Mouse (Mus musculus): ENCODE results near the gene Ppp1r26. TPM values are rescaled to one million over a fixed set of nuclear protein-coding genes. Genes with fewer than 3 reads are reported as not detected.

Ppp1r26 gene
- polyA plus RNA-seq, 1 experiment from 2014 or later: 2.7 TPM

- no peak for DNase-seq (ENCODE audit: low spot score)
These were observed 693 bp downstream of the Ppp1r26 start for GRCm38 (mm10) chr2:28447315-28447670.

DNA sequence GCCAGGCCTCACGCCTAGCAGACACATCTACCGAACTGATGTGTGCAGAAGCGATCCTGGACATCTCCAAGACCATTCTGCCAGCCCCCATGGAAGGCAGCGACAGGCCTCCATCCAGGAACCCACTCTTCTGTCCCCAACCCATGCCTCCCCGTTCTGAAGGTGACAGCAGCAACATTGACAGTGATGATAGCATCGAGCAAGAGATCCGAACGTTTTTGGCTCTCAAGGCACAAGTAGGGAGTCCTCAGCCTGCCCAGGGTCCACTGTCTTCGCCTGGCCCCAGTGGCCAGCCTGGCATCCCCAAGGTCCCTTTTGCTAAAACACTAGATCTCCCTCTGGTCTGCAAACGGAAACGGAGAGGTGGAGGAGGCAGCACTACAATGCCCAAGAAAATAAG lies 5.1 kb downstream of the Ppp1r26 start:
- ATAC-seq (replicated peaks; ENCODE audit: insufficient number of reproducible peaks, low FRiP score, low TSS enrichment, low read depth) (no peak), DNase-seq (ENCODE audit: low spot score) (no peak)
- Histone ChIP-seq H3K27ac (replicated peaks; ENCODE audit: low read depth, low read length) (no peak overlapping the region), H3K4me2 (ENCODE audit: low read depth, low read length) (no peak overlapping the region), H3K4me3 (ENCODE audit: low read depth, low read length) (no peak overlapping the region), H3K9ac (replicated peaks; ENCODE audit: low read length) (no peak overlapping the region), H3K9me3 (replicated peaks; ENCODE audit: control insufficient read depth, low read length) (no peaks in the 10 kb centered on the region), H3K27me3 (ENCODE audit: control insufficient read depth, insufficient read depth, low read length) (no peaks in the 10 kb centered on the region), H3K36me3 (replicated peaks; ENCODE audit: control insufficient read depth, insufficient read depth, low read depth, low read length) (no peaks in the 10 kb centered on the region; the same call in 1 of the 2 replicates), H3K4me1 (ENCODE audit: control insufficient read depth, insufficient read depth, low read length) (no peaks in the 10 kb centered on the region)
- WGBS: 89% methylated on average over 11 of the region's 11 CpGs

More at GRCm38 (mm10) chr2:28447315-28447670, 693 bp downstream of the Ppp1r26 start:
- peak overlapping the region; percentile 87 for H3K9ac ChIP-seq (replicated peaks; ENCODE audit: low read length)
- 0 out of 2 replicates have a peak overlapping the region, but pooled peaks have one; percentile 1 for H3K27ac ChIP-seq (replicated peaks; ENCODE audit: low read depth, low read length)
- peak overlapping the region; percentile 98 for H3K4me2 ChIP-seq (ENCODE audit: low read depth, low read length)
- H3K4me3 ChIP-seq (ENCODE audit: low read depth, low read length): peak overlapping the region; percentile 75
- 0 out of 2 replicates have a peak, but pooled peaks have one; percentile 51 for ATAC-seq (replicated peaks; ENCODE audit: insufficient number of reproducible peaks, low FRiP score, low TSS enrichment, low read depth)
- no peaks in the 10 kb centered on the region for H3K9me3 ChIP-seq (replicated peaks; ENCODE audit: control insufficient read depth, low read length)
- H3K27me3 ChIP-seq (ENCODE audit: control insufficient read depth, insufficient read depth, low read length): no peaks in the 10 kb centered on the region
- WGBS: 11% methylated on average over 11 of the region's 11 CpGs
- H3K36me3 ChIP-seq (replicated peaks; ENCODE audit: control insufficient read depth, insufficient read depth, low read depth, low read length): no peaks in the 10 kb centered on the region; the same call in 1 of the 2 replicates
- no peaks in the 10 kb centered on the region for H3K4me1 ChIP-seq (ENCODE audit: control insufficient read depth, insufficient read depth, low read length)

- no peaks in the 10 kb centered on the region for H3K27me3 ChIP-seq (ENCODE audit: control insufficient read depth, insufficient read depth, low read length)
These were observed 6.9 kb downstream of the Ppp1r26 start for GRCm38 (mm10) chr2:28453539-28453938.

GRCm38 (mm10) chr2:28456616-28457015 lies 10.0 kb downstream of the Ppp1r26 start:
- Histone ChIP-seq H3K4me2 (ENCODE audit: low read depth, low read length) (no peak overlapping the region), H3K4me1 (ENCODE audit: control insufficient read depth, insufficient read depth, low read length) (no peaks in the 10 kb centered on the region), H3K36me3 (replicated peaks; ENCODE audit: control insufficient read depth, insufficient read depth, low read depth, low read length) (no peaks in the 10 kb centered on the region; the same call in 1 of the 2 replicates), H3K27ac (replicated peaks; ENCODE audit: low read depth, low read length) (no peak overlapping the region), H3K9me3 (replicated peaks; ENCODE audit: control insufficient read depth, low read length) (no peaks in the 10 kb centered on the region), H3K4me3 (ENCODE audit: low read depth, low read length) (no peak overlapping the region), H3K27me3 (ENCODE audit: control insufficient read depth, insufficient read depth, low read length) (no peaks in the 10 kb centered on the region), H3K9ac (replicated peaks; ENCODE audit: low read length) (no peak overlapping the region)
- 85% methylated on average over 1 of the region's 1 CpGs for WGBS
- DNase-seq (ENCODE audit: low spot score): no peak
- ATAC-seq (replicated peaks; ENCODE audit: insufficient number of reproducible peaks, low FRiP score, low TSS enrichment, low read depth): no peak

More at GRCm38 (mm10) chr2:28453539-28453938, 6.9 kb downstream of the Ppp1r26 start:
- no peak overlapping the region for H3K27ac ChIP-seq (replicated peaks; ENCODE audit: low read depth, low read length)
- H3K36me3 ChIP-seq (replicated peaks; ENCODE audit: control insufficient read depth, insufficient read depth, low read depth, low read length): no peaks in the 10 kb centered on the region; the same call in 1 of the 2 replicates
- DNase-seq (ENCODE audit: low spot score): no peak
- H3K9ac ChIP-seq (replicated peaks; ENCODE audit: low read length): no peak overlapping the region
- WGBS: 93% methylated on average over 6 of the region's 6 CpGs
- no peak overlapping the region for H3K4me3 ChIP-seq (ENCODE audit: low read depth, low read length)
- no peaks in the 10 kb centered on the region for H3K9me3 ChIP-seq (replicated peaks; ENCODE audit: control insufficient read depth, low read length)
- no peaks in the 10 kb centered on the region for H3K4me1 ChIP-seq (ENCODE audit: control insufficient read depth, insufficient read depth, low read length)
- H3K4me2 ChIP-seq (ENCODE audit: low read depth, low read length): no peak overlapping the region
- no peak for ATAC-seq (replicated peaks; ENCODE audit: insufficient number of reproducible peaks, low FRiP score, low TSS enrichment, low read depth)

DNA sequence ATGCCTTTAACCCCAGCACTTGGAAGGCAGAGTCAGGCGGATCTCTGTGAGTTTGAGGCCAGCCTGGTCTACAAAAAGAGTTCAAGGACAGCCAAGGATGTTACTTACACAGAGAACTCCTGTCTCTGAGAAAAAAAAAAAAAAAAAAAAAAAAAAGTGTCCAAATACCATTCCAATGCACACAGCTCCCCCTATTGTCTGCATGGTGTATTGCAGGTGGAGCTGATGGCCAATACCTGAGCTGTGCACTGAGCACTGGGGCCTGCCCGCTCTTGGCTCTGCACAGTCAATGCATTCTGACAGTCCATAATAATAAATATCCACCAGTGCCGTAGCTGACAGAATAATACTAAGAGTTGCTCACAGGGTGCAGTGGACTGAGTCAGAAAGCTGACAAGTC lies 17.3 kb downstream of the Ppp1r26 start:
- Histone ChIP-seq H3K4me3 (ENCODE audit: low read depth, low read length) (no peak overlapping the region), H3K27ac (replicated peaks; ENCODE audit: low read depth, low read length) (no peak overlapping the region), H3K9ac (replicated peaks; ENCODE audit: low read length) (no peak overlapping the region), H3K9me3 (replicated peaks; ENCODE audit: control insufficient read depth, low read length) (no peaks in the 10 kb centered on the region), H3K4me2 (ENCODE audit: low read depth, low read length) (no peak overlapping the region), H3K36me3 (replicated peaks; ENCODE audit: control insufficient read depth, insufficient read depth, low read depth, low read length) (no peaks in the 10 kb centered on the region), H3K4me1 (ENCODE audit: control insufficient read depth, insufficient read depth, low read length) (no peaks in the 10 kb centered on the region), H3K27me3 (ENCODE audit: control insufficient read depth, insufficient read depth, low read length) (no peaks in the 10 kb centered on the region; the same call in 1 of the 2 replicates)
- WGBS: 35% methylated on average over 3 of the region's 3 CpGs
- ATAC-seq (replicated peaks; ENCODE audit: insufficient number of reproducible peaks, low FRiP score, low TSS enrichment, low read depth) (no peak), DNase-seq (ENCODE audit: low spot score) (peak; percentile 75)

DNA sequence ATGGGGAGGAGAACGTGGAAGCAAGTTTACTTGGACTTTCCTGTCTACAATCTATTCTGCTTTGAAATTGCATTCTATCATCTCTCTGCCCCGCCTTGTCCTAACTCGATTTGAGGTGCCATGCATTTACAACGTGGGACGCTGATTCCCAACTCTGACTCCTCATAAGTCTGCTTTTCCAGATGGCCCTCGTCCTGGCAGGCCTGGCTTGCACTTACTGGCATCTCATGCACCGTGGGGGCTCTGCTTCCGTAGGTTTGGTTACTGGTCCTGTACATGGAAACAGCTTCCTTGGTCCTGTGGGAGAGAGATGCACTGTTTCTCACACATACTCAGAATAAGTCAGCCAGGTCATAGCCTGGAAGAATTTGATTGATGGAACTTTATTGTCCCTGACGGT lies 18.3 kb downstream of the Ppp1r26 start:
- Histone ChIP-seq H3K4me2 (ENCODE audit: low read depth, low read length) (no peak overlapping the region), H3K27me3 (ENCODE audit: control insufficient read depth, insufficient read depth, low read length) (no peaks in the 10 kb centered on the region; the same call in 1 of the 2 replicates), H3K27ac (replicated peaks; ENCODE audit: low read depth, low read length) (no peak overlapping the region), H3K4me3 (ENCODE audit: low read depth, low read length) (no peak overlapping the region), H3K9ac (replicated peaks; ENCODE audit: low read length) (no peak overlapping the region), H3K36me3 (replicated peaks; ENCODE audit: control insufficient read depth, insufficient read depth, low read depth, low read length) (peaks cover 9% of the 10 kb centered on the region), H3K4me1 (ENCODE audit: control insufficient read depth, insufficient read depth, low read length) (no peaks in the 10 kb centered on the region), H3K9me3 (replicated peaks; ENCODE audit: control insufficient read depth, low read length) (no peaks in the 10 kb centered on the region)
- 85% methylated on average over 9 of the region's 9 CpGs for WGBS
- ATAC-seq (replicated peaks; ENCODE audit: insufficient number of reproducible peaks, low FRiP score, low TSS enrichment, low read depth) (no peak), DNase-seq (ENCODE audit: low spot score) (no peak)

DNA sequence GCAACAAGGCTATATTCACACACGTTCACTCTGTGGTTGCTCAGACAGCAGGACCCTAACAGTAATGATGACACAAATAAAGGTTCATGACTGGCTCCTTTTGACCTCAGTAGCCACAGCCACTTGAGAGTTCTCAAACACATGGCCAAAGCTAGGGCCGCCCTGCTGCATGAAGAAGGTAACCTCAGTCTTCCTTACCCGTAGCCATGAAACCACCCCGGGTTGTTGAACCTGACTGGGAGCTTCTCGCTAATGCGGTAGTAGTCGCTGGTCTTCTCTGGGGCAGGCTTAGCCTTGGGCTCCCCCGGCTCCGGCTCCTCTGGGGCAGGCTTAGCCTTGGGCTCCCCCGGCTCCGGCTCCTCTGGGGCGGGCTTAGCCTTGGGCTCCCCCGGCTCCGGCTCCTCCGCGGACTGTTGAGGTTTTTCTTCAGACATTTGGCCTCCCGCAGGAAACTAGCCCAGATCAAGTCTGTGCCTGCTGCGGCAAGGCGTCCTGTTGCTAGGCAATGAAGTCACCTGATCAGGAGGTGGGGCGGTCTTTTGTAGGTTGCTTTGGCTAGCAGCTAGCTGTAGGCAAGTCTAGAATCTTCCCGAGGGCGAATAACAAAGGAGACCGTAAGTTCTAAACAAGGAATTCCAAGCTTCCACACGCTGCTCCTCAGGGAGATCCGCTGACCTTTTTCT lies 19.4 kb downstream of the Ppp1r26 start, which contains the start of gene 1700007K13Rik:
TSS of gene 1700007K13Rik (minus strand) at position 497 of the 683 bp plus-strand sequence.
- WGBS: 5% methylated on average over 25 of the region's 25 CpGs
- no peak within 1 kb of the TSS for H3K27ac ChIP-seq (replicated peaks; ENCODE audit: low read depth, low read length)
- peak within 1 kb of the TSS; percentile 40 for H3K9ac ChIP-seq (replicated peaks; ENCODE audit: low read length)

GRCm38 (mm10) chr2:28467860-28468485 lies 21.4 kb downstream of the Ppp1r26 start, which contains the start of gene Mrps2:
Gene Mrps2, plus strand, starts transcription at chr2:28468066.
- H3K9ac ChIP-seq (replicated peaks; ENCODE audit: low read length): peak within 1 kb of the TSS; percentile 93

More for the DNA sequence above, 19.4 kb downstream of the Ppp1r26 start, which contains the start of gene 1700007K13Rik:
- no peaks in the 10 kb centered on the region for H3K9me3 ChIP-seq (replicated peaks; ENCODE audit: control insufficient read depth, low read length)
- DNase-seq (ENCODE audit: low spot score) (peak; percentile 85), ATAC-seq (replicated peaks; ENCODE audit: insufficient number of reproducible peaks, low FRiP score, low TSS enrichment, low read depth) (peak; percentile 64)
- H3K27me3 ChIP-seq (ENCODE audit: control insufficient read depth, insufficient read depth, low read length): no peaks in the 10 kb centered on the region; the same call in 1 of the 2 replicates
- H3K36me3 ChIP-seq (replicated peaks; ENCODE audit: control insufficient read depth, insufficient read depth, low read depth, low read length): peaks cover 14% of the 10 kb centered on the region
- H3K4me3 ChIP-seq (ENCODE audit: low read depth, low read length): peak within 1 kb of the TSS; percentile 16; the same call in 1 of the 2 replicates
- H3K4me1 ChIP-seq (ENCODE audit: control insufficient read depth, insufficient read depth, low read length): no peaks in the 10 kb centered on the region
- peak within 1 kb of the TSS; percentile 52 for H3K4me2 ChIP-seq (ENCODE audit: low read depth, low read length)

More at GRCm38 (mm10) chr2:28467860-28468485, 21.4 kb downstream of the Ppp1r26 start, which contains the start of gene Mrps2:
- H3K4me2 ChIP-seq (ENCODE audit: low read depth, low read length): peak within 1 kb of the TSS; percentile 43
- under 1% methylated on average over 50 of the region's 52 CpGs for WGBS
- peaks cover 14% of the 10 kb centered on the region for H3K36me3 ChIP-seq (replicated peaks; ENCODE audit: control insufficient read depth, insufficient read depth, low read depth, low read length)
- DNase-seq (ENCODE audit: low spot score) (peak; percentile 91), ATAC-seq (replicated peaks; ENCODE audit: insufficient number of reproducible peaks, low FRiP score, low TSS enrichment, low read depth) (peak; percentile 88)
- no peaks in the 10 kb centered on the region for H3K9me3 ChIP-seq (replicated peaks; ENCODE audit: control insufficient read depth, low read length)
- no peaks in the 10 kb centered on the region; the same call in 1 of the 2 replicates for H3K27me3 ChIP-seq (ENCODE audit: control insufficient read depth, insufficient read depth, low read length)
- no peak within 1 kb of the TSS for H3K27ac ChIP-seq (replicated peaks; ENCODE audit: low read depth, low read length)
- no peaks in the 10 kb centered on the region for H3K4me1 ChIP-seq (ENCODE audit: control insufficient read depth, insufficient read depth, low read length)
- peak within 1 kb of the TSS; percentile 96 for H3K4me3 ChIP-seq (ENCODE audit: low read depth, low read length)
